Mouse (Mus musculus): ENCODE data around the gene AL732309.1. TPM values are rescaled to one million over a fixed set of nuclear protein-coding genes. Genes with fewer than 3 reads are reported as not detected.

Gene AL732309.1
- polyA plus RNA-seq, 1 experiment = 1.3 TPM

DNA sequence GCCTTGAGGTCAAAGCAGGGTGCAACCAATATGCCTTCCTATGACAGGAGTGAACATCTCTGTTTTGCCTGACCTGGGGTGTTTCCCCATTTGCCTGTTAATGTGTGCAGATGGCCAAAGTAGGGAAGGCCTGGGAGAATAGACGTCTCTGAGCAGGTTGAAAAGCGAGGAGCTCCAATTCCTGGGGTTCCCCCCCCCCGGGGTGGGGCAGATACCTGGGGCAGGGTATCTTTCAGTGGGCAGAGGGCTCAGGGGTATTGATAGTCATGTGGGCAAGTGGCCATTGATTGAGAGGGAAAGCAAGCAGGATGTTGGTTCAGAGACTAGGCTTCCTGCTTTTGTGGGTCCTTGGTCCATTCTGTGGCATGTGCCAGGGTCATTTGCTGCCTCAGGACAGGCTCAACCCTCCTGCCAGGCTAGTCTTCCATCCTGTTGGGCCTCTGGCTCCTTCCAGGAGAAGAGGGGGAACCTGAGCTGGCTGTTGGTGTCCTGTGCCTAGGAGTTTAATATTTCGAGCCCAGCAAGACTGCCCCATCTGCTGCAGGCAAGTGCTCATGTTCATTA, 21.2 kb upstream of the AL732309.1 start:
- no peak overlapping the region for H3K27ac ChIP-seq (ENCODE audit: insufficient read depth, low read depth, low read length)
- TF ChIP-seq POLR2A (IDR thresholded peaks at IDR 0.05; ENCODE audit: borderline replicate concordance, low read depth, low read length) = no peak
- no peak; the same call in 1 of the 2 replicates for TF ChIP-seq CTCF (IDR thresholded peaks at IDR 0.05; ENCODE audit: low read depth, low read length)
- no peak overlapping the region for H3K4me3 ChIP-seq (ENCODE audit: insufficient read depth, low read length)
- peaks cover 49% of the 10 kb centered on the region for H3K4me1 ChIP-seq (ENCODE audit: control insufficient read depth, insufficient read depth, low read length)

- no peak overlapping the region for H3K27ac ChIP-seq (ENCODE audit: insufficient read depth, low read depth, low read length)
- no peak overlapping the region for H3K4me3 ChIP-seq (ENCODE audit: insufficient read depth, low read length)
- peaks cover 49% of the 10 kb centered on the region for H3K4me1 ChIP-seq (ENCODE audit: control insufficient read depth, insufficient read depth, low read length)
- no peak for TF ChIP-seq CTCF (IDR thresholded peaks at IDR 0.05; ENCODE audit: low read depth, low read length)
- TF ChIP-seq POLR2A (IDR thresholded peaks at IDR 0.05; ENCODE audit: borderline replicate concordance, low read depth, low read length) = no peak
Measured at GRCm38 (mm10) chr2:25267241-25267640, 20.6 kb upstream of the AL732309.1 start.

DNA sequence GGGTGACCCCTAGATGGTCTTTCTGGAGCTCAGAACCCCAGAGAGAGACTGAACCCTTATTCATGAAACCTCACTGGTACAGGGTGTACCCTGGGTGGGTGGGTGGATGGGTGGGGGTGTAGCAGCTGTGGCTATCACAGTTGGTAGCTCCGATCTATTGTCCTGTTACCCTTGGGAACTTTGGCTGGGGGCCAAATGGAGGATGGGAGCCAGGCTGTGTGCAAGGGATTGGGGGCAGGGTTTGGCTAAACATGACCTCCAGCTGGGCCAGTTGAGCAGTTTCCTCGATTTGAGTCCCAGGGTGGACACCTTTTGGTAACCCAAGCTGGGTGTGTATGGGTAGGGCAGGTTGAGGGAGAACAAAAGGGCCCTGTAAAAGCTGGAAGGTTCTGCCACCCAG, 20.1 kb upstream of the AL732309.1 start:
- peaks cover 49% of the 10 kb centered on the region for H3K4me1 ChIP-seq (ENCODE audit: control insufficient read depth, insufficient read depth, low read length)
- peak overlapping the region; percentile 35 for H3K4me3 ChIP-seq (ENCODE audit: insufficient read depth, low read length)
- no peak overlapping the region for H3K27ac ChIP-seq (ENCODE audit: insufficient read depth, low read depth, low read length)
- TF ChIP-seq CTCF (IDR thresholded peaks at IDR 0.05; ENCODE audit: low read depth, low read length) = no peak
- no peak for TF ChIP-seq POLR2A (IDR thresholded peaks at IDR 0.05; ENCODE audit: borderline replicate concordance, low read depth, low read length)

DNA sequence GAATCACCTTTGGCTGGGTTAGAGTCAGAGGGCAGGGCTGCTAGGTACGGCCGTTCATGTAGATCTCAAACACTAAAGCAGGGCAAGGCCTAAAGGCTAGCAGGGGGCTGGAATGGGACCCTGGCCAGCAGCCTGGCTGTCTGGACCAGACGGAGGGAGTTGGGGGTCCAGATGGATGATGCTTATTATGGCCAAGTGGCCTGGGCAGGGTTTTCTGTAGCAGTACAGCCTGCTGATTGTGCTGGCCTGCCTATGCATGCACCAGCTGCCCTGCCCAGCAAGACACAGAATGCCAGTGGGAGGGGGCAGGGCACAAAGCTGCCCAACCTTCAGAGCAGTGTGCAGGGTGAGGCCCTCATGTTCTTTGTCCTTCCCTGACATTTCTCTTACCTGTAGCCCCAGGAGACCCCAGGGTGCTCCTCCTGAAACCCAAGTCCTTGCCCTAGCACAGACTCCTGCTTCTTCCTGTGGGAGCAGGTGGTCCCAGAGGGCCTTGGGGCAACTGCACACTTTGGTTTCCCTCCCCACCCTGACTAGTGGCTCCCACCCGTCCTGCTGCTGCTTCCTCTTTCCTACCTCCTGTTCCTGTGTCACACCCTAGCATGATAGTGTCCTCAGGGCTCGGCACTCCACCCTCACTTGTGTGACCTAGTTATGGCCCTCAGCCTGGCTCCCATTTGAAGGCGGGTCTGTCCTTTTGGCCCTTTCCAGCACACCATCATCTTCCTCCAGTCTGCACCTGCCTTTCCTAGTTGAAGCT, 19.4 kb upstream of the AL732309.1 start:
- Histone ChIP-seq H3K4me1 (ENCODE audit: control insufficient read depth, insufficient read depth, low read length) (peaks cover 49% of the 10 kb centered on the region), H3K4me3 (ENCODE audit: insufficient read depth, low read length) (peak overlapping the region; percentile 35), H3K27ac (ENCODE audit: insufficient read depth, low read depth, low read length) (peak overlapping the region; percentile 30)
- no peak for TF ChIP-seq POLR2A (IDR thresholded peaks at IDR 0.05; ENCODE audit: borderline replicate concordance, low read depth, low read length)
- no peak for TF ChIP-seq CTCF (IDR thresholded peaks at IDR 0.05; ENCODE audit: low read depth, low read length)

DNA sequence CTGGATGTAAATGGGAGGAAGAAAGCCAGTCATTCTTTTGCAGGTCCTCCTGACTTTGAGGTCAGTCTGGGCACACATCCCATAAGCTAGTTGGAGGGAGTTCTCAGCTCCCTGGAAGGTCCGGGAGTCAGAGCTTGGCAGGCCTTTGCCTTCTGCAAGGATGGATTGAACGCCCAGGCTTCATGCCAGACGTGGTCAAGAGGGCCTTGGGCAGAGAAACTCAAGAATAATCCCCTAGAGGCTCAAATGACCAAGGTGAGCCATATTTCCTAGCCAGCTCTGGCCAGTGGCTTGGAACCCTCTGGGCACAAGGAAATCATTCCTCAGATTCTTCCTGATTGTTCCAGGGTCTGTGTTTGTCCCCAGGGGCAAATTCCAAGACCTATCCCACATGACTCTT, 18.2 kb upstream of the AL732309.1 start:
- TF ChIP-seq CTCF (IDR thresholded peaks at IDR 0.05; ENCODE audit: low read depth, low read length) (no peak), POLR2A (IDR thresholded peaks at IDR 0.05; ENCODE audit: borderline replicate concordance, low read depth, low read length) (no peak)
- Histone ChIP-seq H3K4me1 (ENCODE audit: control insufficient read depth, insufficient read depth, low read length) (peaks cover 45% of the 10 kb centered on the region), H3K4me3 (ENCODE audit: insufficient read depth, low read length) (peak overlapping the region; percentile 89; the same call in 1 of the 2 replicates), H3K27ac (ENCODE audit: insufficient read depth, low read depth, low read length) (no peak overlapping the region)

DNA sequence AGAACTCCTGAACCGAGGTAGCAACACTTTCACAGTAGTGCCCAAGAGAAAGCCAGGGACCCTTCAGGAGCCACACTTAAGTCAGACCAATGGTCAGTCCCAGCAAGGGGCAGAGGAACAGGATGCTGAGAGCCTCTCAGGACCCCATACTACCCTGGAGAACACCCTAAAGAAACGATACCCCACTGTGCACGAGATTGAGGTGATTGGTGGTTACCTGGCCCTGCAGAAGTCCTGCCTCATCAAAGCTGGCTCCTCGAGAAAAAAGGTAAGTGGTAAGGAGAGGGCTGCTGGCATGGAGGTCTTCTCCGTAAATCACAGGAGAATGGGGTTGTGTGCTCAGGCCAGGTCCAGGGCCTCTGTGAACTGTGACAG, 17.6 kb upstream of the AL732309.1 start:
- TF ChIP-seq POLR2A (IDR thresholded peaks at IDR 0.05; ENCODE audit: borderline replicate concordance, low read depth, low read length) (no peak), CTCF (IDR thresholded peaks at IDR 0.05; ENCODE audit: low read depth, low read length) (no peak)
- peak overlapping the region; percentile 89 for H3K4me3 ChIP-seq (ENCODE audit: insufficient read depth, low read length)
- no peak overlapping the region for H3K27ac ChIP-seq (ENCODE audit: insufficient read depth, low read depth, low read length)
- peaks cover 45% of the 10 kb centered on the region for H3K4me1 ChIP-seq (ENCODE audit: control insufficient read depth, insufficient read depth, low read length)

DNA sequence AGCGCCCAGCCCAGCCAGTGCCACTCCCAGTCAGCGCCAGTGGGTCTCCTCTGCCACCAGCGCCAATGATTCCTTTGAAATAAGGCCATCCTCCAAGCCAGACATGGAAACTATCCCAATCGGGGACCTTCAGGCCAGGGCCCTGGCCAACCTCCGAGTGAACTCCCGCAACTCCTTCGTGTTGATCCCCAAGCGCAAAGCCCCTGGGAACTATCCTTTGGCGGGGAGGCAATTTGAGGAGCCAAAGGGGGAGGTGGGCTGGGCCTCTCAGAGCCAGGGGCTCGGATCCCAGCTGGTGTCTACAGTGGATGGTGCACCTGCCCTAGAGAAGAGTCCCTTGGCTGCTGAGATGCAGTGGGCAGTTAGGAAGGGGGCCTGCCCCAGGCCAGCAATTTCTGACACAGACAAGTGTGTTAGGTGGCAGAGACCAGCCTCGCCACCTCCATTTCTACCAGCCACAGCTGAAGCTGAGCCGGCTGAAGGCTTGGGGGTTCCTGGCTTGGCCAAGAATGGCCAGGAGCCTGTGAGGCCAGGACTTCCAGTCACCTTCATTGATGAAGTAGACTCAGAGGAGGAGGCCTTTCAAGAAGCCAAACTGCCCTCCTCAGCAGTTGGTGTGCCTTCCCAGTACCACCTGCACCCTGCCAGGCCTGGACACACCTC, 17.1 kb upstream of the AL732309.1 start:
- H3K27ac ChIP-seq (ENCODE audit: insufficient read depth, low read depth, low read length) = no peak overlapping the region

GRCm38 (mm10) chr2:25262795-25263622, 16.3 kb upstream of the AL732309.1 start:
- peak overlapping the region; percentile 23 for H3K27ac ChIP-seq (ENCODE audit: insufficient read depth, low read depth, low read length)
- TF ChIP-seq POLR2A (IDR thresholded peaks at IDR 0.05; ENCODE audit: borderline replicate concordance, low read depth, low read length) = no peak
- TF ChIP-seq CTCF (IDR thresholded peaks at IDR 0.05; ENCODE audit: low read depth, low read length) = no peak
- peak overlapping the region; percentile 89 for H3K4me3 ChIP-seq (ENCODE audit: insufficient read depth, low read length)
- peaks cover 39% of the 10 kb centered on the region for H3K4me1 ChIP-seq (ENCODE audit: control insufficient read depth, insufficient read depth, low read length)

More for the DNA sequence above, 17.1 kb upstream of the AL732309.1 start:
- Histone ChIP-seq H3K4me3 (ENCODE audit: insufficient read depth, low read length) (peak overlapping the region; percentile 89), H3K4me1 (ENCODE audit: control insufficient read depth, insufficient read depth, low read length) (peaks cover 42% of the 10 kb centered on the region)
- no peak for TF ChIP-seq CTCF (IDR thresholded peaks at IDR 0.05; ENCODE audit: low read depth, low read length)
- no peak for TF ChIP-seq POLR2A (IDR thresholded peaks at IDR 0.05; ENCODE audit: borderline replicate concordance, low read depth, low read length)

DNA sequence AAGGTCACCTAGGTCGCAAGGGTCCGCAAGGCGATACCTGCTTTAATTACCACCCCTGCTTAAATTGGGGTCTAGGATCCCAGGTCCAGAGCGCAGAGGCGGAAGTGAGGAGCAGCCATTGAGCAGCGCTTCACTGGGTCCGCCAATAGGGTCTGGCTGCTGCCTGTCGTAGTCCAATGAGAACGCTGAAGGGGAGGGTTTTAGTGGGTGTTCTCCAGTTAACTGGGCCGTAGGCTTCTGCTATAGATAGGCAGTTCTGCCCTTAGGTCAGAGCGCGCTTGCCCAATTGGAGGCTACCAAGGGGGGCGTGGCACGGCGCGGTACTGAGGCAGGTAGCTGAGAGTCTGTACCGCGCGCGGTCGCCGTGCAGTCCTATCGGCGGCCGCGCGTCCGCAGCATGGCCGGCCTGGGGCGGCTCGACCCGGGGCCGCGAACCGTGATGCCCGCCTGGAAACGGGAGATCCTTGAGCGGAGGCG, 15.7 kb upstream of the AL732309.1 start, which contains the start of gene Tprn:
Tprn (plus strand) TSS at position 328 of the 477 bp plus-strand sequence.
- Histone ChIP-seq H3K4me3 (ENCODE audit: insufficient read depth, low read length) (peak within 1 kb of the TSS; percentile 89), H3K4me1 (ENCODE audit: control insufficient read depth, insufficient read depth, low read length) (peaks cover 35% of the 10 kb centered on the region), H3K27ac (ENCODE audit: insufficient read depth, low read depth, low read length) (peak within 1 kb of the TSS; percentile 23)
- no peak for TF ChIP-seq POLR2A (IDR thresholded peaks at IDR 0.05; ENCODE audit: borderline replicate concordance, low read depth, low read length)
- TF ChIP-seq CTCF (IDR thresholded peaks at IDR 0.05; ENCODE audit: low read depth, low read length) = no peak

Measured in bone marrow macrophage, adult 2 months (primary cell).